Comparison of ENCODE assay signal across 8 mouse cellular contexts in genomic region chr14:62331457-62331856, GRCm38 (mm10). TPM values are rescaled to one million over a fixed set of nuclear protein-coding genes. Genes with fewer than 3 reads are reported as not detected.
DNase-seq lines count a peak whose midpoint lies in the region; ATAC-seq lines count a peak whose summit lies in the region.

No protein-coding gene starts in this region.

- peak overlapping the region; percentile 93 for H3K4me3 ChIP-seq in erythroblast, embryonic 14.5 days (replicated peaks)
- peak overlapping the region; percentile 84 for H3K4me3 ChIP-seq in limb, embryonic 15.5 days
- peak overlapping the region; percentile 86 for H3K4me3 ChIP-seq in stomach, embryonic 15.5 days (replicated peaks)

- peaks cover 22% of the 10 kb centered on the region for H3K36me3 ChIP-seq in erythroblast, embryonic 14.5 days (ENCODE audit: control insufficient read depth)
- H3K36me3 ChIP-seq in limb, embryonic 15.5 days, result no peaks in the 10 kb centered on the region
- no peaks in the 10 kb centered on the region for H3K36me3 ChIP-seq in stomach, embryonic 15.5 days

- H3K27me3 ChIP-seq in erythroblast, embryonic 14.5 days (ENCODE audit: control insufficient read depth), result no peaks in the 10 kb centered on the region
- no peaks in the 10 kb centered on the region for H3K27me3 ChIP-seq in limb, embryonic 15.5 days
- no peaks in the 10 kb centered on the region for H3K27me3 ChIP-seq in stomach, embryonic 15.5 days (replicated peaks)

- DNase-seq in retina, embryonic 14.5 days (ENCODE audit: low spot score), result peak; percentile 26
- DNase-seq in retina, postnatal 1 day, result no peak
- DNase-seq in ovary, postnatal 36 days (ENCODE audit: low spot score), result no peak
- no peak for DNase-seq in right cerebral cortex, postnatal 25 days
- no peak for DNase-seq in frontal cortex, postnatal 14 days (ENCODE audit: low spot score in 2 of 2)

- peaks cover 59% of the 10 kb centered on the region for H3K4me1 ChIP-seq in erythroblast, embryonic 14.5 days (ENCODE audit: control insufficient read depth)
- peaks cover 20% of the 10 kb centered on the region for H3K4me1 ChIP-seq in limb, embryonic 15.5 days
- H3K4me1 ChIP-seq in stomach, embryonic 15.5 days, result peaks cover 14% of the 10 kb centered on the region

- 15% methylated on average over 6 of the region's 6 CpGs for WGBS in limb, embryonic 15.5 days
- WGBS in stomach, embryonic 15.5 days, result 25% methylated on average over 6 of the region's 6 CpGs

- peak overlapping the region; percentile 90; the same call in 1 of the 2 replicates for H3K27ac ChIP-seq in limb, embryonic 15.5 days
- H3K27ac ChIP-seq in stomach, embryonic 15.5 days, result peak overlapping the region; percentile 90; the same call in 1 of the 2 replicates

- H3K9ac ChIP-seq in limb, embryonic 15.5 days, result 0 out of 2 replicates have a peak overlapping the region, but pooled peaks have one; percentile 28
- no peak overlapping the region for H3K9ac ChIP-seq in stomach, embryonic 15.5 days

- H3K4me2 ChIP-seq in limb, embryonic 15.5 days, result peak overlapping the region; percentile 68
- peak overlapping the region; percentile 80 for H3K4me2 ChIP-seq in stomach, embryonic 15.5 days

- no peak for ATAC-seq in limb, embryonic 15.5 days (ENCODE audit: insufficient number of reproducible peaks, low FRiP score, low TSS enrichment, low read depth)
- no peak for ATAC-seq in stomach, embryonic 15.5 days (ENCODE audit: insufficient read depth, low FRiP score, low read depth)

- no peaks in the 10 kb centered on the region for H3K9me3 ChIP-seq in erythroblast, embryonic 14.5 days (ENCODE audit: control insufficient read depth, low read length)
- no peaks in the 10 kb centered on the region for H3K9me3 ChIP-seq in limb, embryonic 15.5 days
- no peaks in the 10 kb centered on the region for H3K9me3 ChIP-seq in stomach, embryonic 15.5 days

RNA-seq across cellular contexts. Expression of gene Dleu7, which starts 38.6 kb away (rescaled TPM):
- polyA plus RNA-seq in erythroblast, embryonic 14.5 days (2012), result not detected in 2 replicates
- 0.88 and 1.2 TPM in 2 replicates for polyA plus RNA-seq in limb, embryonic 15.5 days (2015; fragmentation: Nextera tagmentation; extraction: Ambion mirVana)
- 0.63 and 1.1 TPM in 2 replicates for polyA plus RNA-seq in stomach, embryonic 15.5 days (2015; fragmentation: Nextera tagmentation; extraction: Ambion mirVana)

RNA-seq across cellular contexts. Expression of gene Rnaseh2b, which starts 39.1 kb away (rescaled TPM):
- polyA plus RNA-seq in erythroblast, embryonic 14.5 days (2012), result 2.6 and 3.8 TPM in 2 replicates
- polyA plus RNA-seq in limb, embryonic 15.5 days (2015; fragmentation: Nextera tagmentation; extraction: Ambion mirVana), result 42.2 and 46.3 TPM in 2 replicates
- 48.9 and 54.4 TPM in 2 replicates for polyA plus RNA-seq in stomach, embryonic 15.5 days (2015; fragmentation: Nextera tagmentation; extraction: Ambion mirVana)
